Mouse (Mus musculus): ENCODE data around the gene Stag1.
"Not testable (repeated sequence)": the region's sequence is repeated elsewhere in the genome, so short reads cannot be mapped to it uniquely, and the experiment has no call there.

The Stag1 gene

GRCm38 (mm10) chr9:100685769-100686487 lies 88.3 kb downstream of the Stag1 start:
- no peak for DNase-seq (ENCODE audit: low read depth)

GRCm38 (mm10) chr9:100689765-100690316 lies 92.2 kb downstream of the Stag1 start:
- no peak for DNase-seq (ENCODE audit: low read depth)

GRCm38 (mm10) chr9:100692239-100692638 lies 94.6 kb downstream of the Stag1 start:
- DNase-seq (ENCODE audit: low read depth): peak; percentile 37

GRCm38 (mm10) chr9:100696537-100696936 lies 98.9 kb downstream of the Stag1 start:
- DNase-seq (ENCODE audit: low read depth): no peak

- DNase-seq (ENCODE audit: low read depth): no peak
Measured at GRCm38 (mm10) chr9:100707644-100708043, 110.0 kb downstream of the Stag1 start.

- DNase-seq (ENCODE audit: low read depth): no peak
Measured at GRCm38 (mm10) chr9:100711665-100712064, 114.1 kb downstream of the Stag1 start.

- DNase-seq (ENCODE audit: low read depth): not testable (repeated sequence)
Measured at GRCm38 (mm10) chr9:100724832-100725231, 127.2 kb downstream of the Stag1 start.

- no peak for DNase-seq (ENCODE audit: low read depth)
Measured at GRCm38 (mm10) chr9:100731839-100732238, 134.2 kb downstream of the Stag1 start.

- DNase-seq (ENCODE audit: low read depth): no peak
Measured at GRCm38 (mm10) chr9:100733907-100734440, 136.4 kb downstream of the Stag1 start.

- DNase-seq (ENCODE audit: low read depth): peak; percentile 54
Measured at GRCm38 (mm10) chr9:100735993-100736645, 138.5 kb downstream of the Stag1 start.

- DNase-seq (ENCODE audit: low read depth): peak; percentile 57
Measured at GRCm38 (mm10) chr9:100736646-100737031, 139.0 kb downstream of the Stag1 start.

GRCm38 (mm10) chr9:100777238-100777637 lies 179.6 kb downstream of the Stag1 start:
- DNase-seq (ENCODE audit: low read depth): not testable (repeated sequence)

- DNase-seq (ENCODE audit: low read depth): no peak
Measured at GRCm38 (mm10) chr9:100865984-100866383, 268.4 kb downstream of the Stag1 start.

GRCm38 (mm10) chr9:100869635-100870034 lies 272.0 kb downstream of the Stag1 start:
- DNase-seq (ENCODE audit: low read depth): no peak

GRCm38 (mm10) chr9:100896111-100896510 lies 298.5 kb downstream of the Stag1 start:
- DNase-seq (ENCODE audit: low read depth): no peak

- DNase-seq (ENCODE audit: low read depth): no peak
Measured at GRCm38 (mm10) chr9:100898042-100898441, 300.4 kb downstream of the Stag1 start.

- DNase-seq (ENCODE audit: low read depth): peak; percentile 20
Measured at GRCm38 (mm10) chr9:100910352-100910751, 312.8 kb downstream of the Stag1 start.

GRCm38 (mm10) chr9:100917111-100917510 lies 319.5 kb downstream of the Stag1 start:
- DNase-seq (ENCODE audit: low read depth): peak; percentile 64

- no peak for DNase-seq (ENCODE audit: low read depth)
Measured at GRCm38 (mm10) chr9:100926629-100927028, 329.0 kb downstream of the Stag1 start.

- DNase-seq (ENCODE audit: low read depth): no peak
Measured at GRCm38 (mm10) chr9:100942042-100942441, 344.4 kb downstream of the Stag1 start.

GRCm38 (mm10) chr9:100944677-100945365 lies 347.2 kb downstream of the Stag1 start:
- DNase-seq (ENCODE audit: low read depth): no peak

GRCm38 (mm10) chr9:100951481-100951880 lies 353.9 kb downstream of the Stag1 start:
- DNase-seq (ENCODE audit: low read depth): no peak

All from c-Kit-positive CD71-positive TER-119-negative erythroid progenitor cells, embryonic 14.5 days (primary cell).